Comparison of ENCODE assay signal across 10 mouse cellular contexts in the genomic region with DNA sequence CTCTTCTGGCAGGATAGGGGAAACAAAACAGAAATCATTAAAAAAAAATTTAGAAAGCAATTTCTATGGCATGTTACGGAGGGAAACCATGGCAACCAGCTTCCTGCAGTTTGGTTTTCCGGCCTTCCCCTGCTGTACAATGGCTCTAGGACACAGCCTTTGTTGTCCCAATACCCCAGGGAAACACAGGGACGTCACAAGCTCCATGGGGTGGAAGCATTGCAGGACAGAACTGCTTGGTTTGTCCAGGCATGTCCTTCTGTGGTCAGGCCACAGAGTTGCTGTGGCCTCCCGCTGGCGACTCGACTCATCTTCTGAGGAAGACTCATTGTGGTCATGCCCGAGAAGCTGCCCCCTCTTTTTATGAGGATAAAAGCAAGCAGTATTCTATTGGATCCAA.
A peak's percentile ranks its signal among the peaks of the same experiment; 100 is the strongest.
DNase-seq lines count a peak whose midpoint lies in the region; ATAC-seq lines count a peak whose summit lies in the region.
"Had no signal": no experiment of that assay in that cellular context is flagged by ENCODE, and none has a peak within 500 bp of the region (broad histone marks: within the 10 kb centered on the region; RNA-seq: fewer than 3 reads in every experiment).

No protein-coding gene starts in this region.

- H3K9ac ChIP-seq in hindbrain, embryonic 14.5 days, result no peak overlapping the region
- H3K9ac ChIP-seq in neural tube, embryonic 13.5 days, result no peak overlapping the region

- WGBS in hindbrain, embryonic 10.5 days, result 34% methylated on average over 7 of the region's 7 CpGs
- WGBS in hindbrain, embryonic 14.5 days, result 24% methylated on average over 7 of the region's 7 CpGs
- 60% methylated on average over 7 of the region's 7 CpGs for WGBS in embryonic facial prominence, embryonic 10.5 days
- WGBS in neural tube, embryonic 13.5 days, result 36% methylated on average over 7 of the region's 7 CpGs

- H3K4me1 ChIP-seq in hindbrain, embryonic 10.5 days (replicated peaks), result peaks cover 21% of the 10 kb centered on the region
- peaks cover 9% of the 10 kb centered on the region for H3K4me1 ChIP-seq in hindbrain, embryonic 14.5 days (replicated peaks; ENCODE audit: control insufficient read depth, insufficient read depth, low read length)
- peaks cover 5% of the 10 kb centered on the region; the same call in 1 of the 2 replicates for H3K4me1 ChIP-seq in embryonic facial prominence, embryonic 10.5 days
- peaks cover 14% of the 10 kb centered on the region for H3K4me1 ChIP-seq in neural tube, embryonic 13.5 days (replicated peaks)

- no peak overlapping the region for H3K4me2 ChIP-seq in hindbrain, embryonic 14.5 days (replicated peaks)
- H3K4me2 ChIP-seq in neural tube, embryonic 13.5 days, result no peak overlapping the region

- no peaks in the 10 kb centered on the region for H3K27me3 ChIP-seq in hindbrain, embryonic 10.5 days (ENCODE audit: insufficient read depth, poor library complexity, severe bottlenecking)
- no peaks in the 10 kb centered on the region for H3K27me3 ChIP-seq in hindbrain, embryonic 14.5 days (ENCODE audit: control insufficient read depth, insufficient read depth, low read length)
- no peaks in the 10 kb centered on the region for H3K27me3 ChIP-seq in embryonic facial prominence, embryonic 10.5 days (replicated peaks; ENCODE audit: low read depth, poor library complexity, severe bottlenecking)
- H3K27me3 ChIP-seq in neural tube, embryonic 13.5 days, result no peaks in the 10 kb centered on the region

- DNase-seq in hindbrain, embryonic 10.5 days (ENCODE audit: low spot score), result peak; percentile 37
- no peak for DNase-seq in hindbrain, embryonic 14.5 days (ENCODE audit: low spot score)
- DNase-seq in embryonic facial prominence, embryonic 10.5 days (ENCODE audit: low spot score), result no peak
- DNase-seq in kidney, adult 18-20 months, result peak; percentile 38
- DNase-seq in cerebellum, postnatal 25 days, result no peak
- no peak for DNase-seq in spleen, postnatal 36 days (ENCODE audit: low spot score in 2 of 2)
- DNase-seq in ovary, postnatal 36 days (ENCODE audit: low spot score), result no peak
- DNase-seq: lung, adult 18-20 months; thymus, adult 2 months had no signal

- 0 out of 2 replicates have a peak overlapping the region, but pooled peaks have one; percentile 45 for H3K27ac ChIP-seq in hindbrain, embryonic 10.5 days
- H3K27ac ChIP-seq in hindbrain, embryonic 14.5 days, result no peak overlapping the region
- 0 out of 2 replicates have a peak overlapping the region, but pooled peaks have one; percentile 3 for H3K27ac ChIP-seq in embryonic facial prominence, embryonic 10.5 days (replicated peaks)
- 0 out of 2 replicates have a peak overlapping the region, but pooled peaks have one; percentile 33 for H3K27ac ChIP-seq in neural tube, embryonic 13.5 days (replicated peaks)

- no peaks in the 10 kb centered on the region for H3K9me3 ChIP-seq in hindbrain, embryonic 10.5 days
- H3K9me3 ChIP-seq in hindbrain, embryonic 14.5 days (ENCODE audit: control insufficient read depth, low read length), result no peaks in the 10 kb centered on the region
- no peaks in the 10 kb centered on the region for H3K9me3 ChIP-seq in embryonic facial prominence, embryonic 10.5 days
- H3K9me3 ChIP-seq in neural tube, embryonic 13.5 days, result no peaks in the 10 kb centered on the region

- no peak for ATAC-seq in hindbrain, embryonic 14.5 days (ENCODE audit: low FRiP score)
- ATAC-seq in neural tube, embryonic 13.5 days (ENCODE audit: low read depth), result no peak

- no peaks in the 10 kb centered on the region for H3K36me3 ChIP-seq in hindbrain, embryonic 10.5 days
- no peaks in the 10 kb centered on the region for H3K36me3 ChIP-seq in hindbrain, embryonic 14.5 days (replicated peaks; ENCODE audit: control insufficient read depth, insufficient read depth)
- H3K36me3 ChIP-seq in embryonic facial prominence, embryonic 10.5 days (replicated peaks), result no peaks in the 10 kb centered on the region
- H3K36me3 ChIP-seq in neural tube, embryonic 13.5 days, result no peaks in the 10 kb centered on the region

- H3K4me3 ChIP-seq in hindbrain, embryonic 10.5 days, result no peak overlapping the region
- no peak overlapping the region for H3K4me3 ChIP-seq in hindbrain, embryonic 14.5 days (replicated peaks; ENCODE audit: low read length)
- no peak overlapping the region for H3K4me3 ChIP-seq in embryonic facial prominence, embryonic 10.5 days
- H3K4me3 ChIP-seq in neural tube, embryonic 13.5 days, result no peak overlapping the region

Comparison
In these comparisons a context has a peak if more than half of its experiments do, and no peak if none do; other contexts are left out.
1. DNase-seq: peak in hindbrain, embryonic 10.5 days (single experiment) and kidney, adult 18-20 months (single experiment); none in hindbrain, embryonic 14.5 days (single experiment), embryonic facial prominence, embryonic 10.5 days (single experiment), cerebellum, postnatal 25 days (0 of 2), spleen, postnatal 36 days (0 of 2) and ovary, postnatal 36 days (single experiment).